Mouse (Mus musculus) monocyte, adult 2 months (primary cell): ENCODE data around the gene Ccna2.

Source experiments
- DNase-seq, 2 experiments: peaks; one replicate each; pipeline ENCODE4 v3.0.0; 2022; ENCODE audit warnings: low spot score in 2 of 2, low read depth in 1 of 2

Ccna2 gene

DNA sequence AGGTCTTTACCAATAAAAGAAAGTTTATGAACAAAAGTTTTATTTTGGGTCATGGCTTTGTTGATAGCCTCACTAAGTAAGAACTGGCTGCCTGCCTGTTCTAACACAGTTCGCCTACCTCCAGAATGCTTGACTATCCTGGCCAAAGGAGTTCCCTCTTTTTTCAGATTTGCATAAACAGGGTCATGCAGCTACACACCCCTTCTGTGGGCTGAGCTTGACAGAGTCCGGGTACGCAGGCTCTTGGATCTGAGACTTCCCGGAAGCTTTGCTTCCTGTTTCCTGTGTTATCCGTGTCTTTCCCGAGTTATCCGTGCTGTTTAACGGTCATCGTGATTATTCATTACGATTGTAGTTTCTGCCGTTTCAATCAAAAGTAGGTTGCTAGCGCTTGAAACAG is 35.9 kb downstream of the Ccna2 start:
- DNase-seq = no peak

GRCm38 (mm10) chr3:36533201-36533672 is 38.7 kb downstream of the Ccna2 start:
- no peak for DNase-seq

GRCm38 (mm10) chr3:36532738-36533137 is 39.2 kb downstream of the Ccna2 start:
- DNase-seq = no peak

GRCm38 (mm10) chr3:36531979-36532542 is 39.9 kb downstream of the Ccna2 start:
- no peak for DNase-seq

GRCm38 (mm10) chr3:36531242-36531641 is 40.7 kb downstream of the Ccna2 start:
- no peak for DNase-seq

DNA sequence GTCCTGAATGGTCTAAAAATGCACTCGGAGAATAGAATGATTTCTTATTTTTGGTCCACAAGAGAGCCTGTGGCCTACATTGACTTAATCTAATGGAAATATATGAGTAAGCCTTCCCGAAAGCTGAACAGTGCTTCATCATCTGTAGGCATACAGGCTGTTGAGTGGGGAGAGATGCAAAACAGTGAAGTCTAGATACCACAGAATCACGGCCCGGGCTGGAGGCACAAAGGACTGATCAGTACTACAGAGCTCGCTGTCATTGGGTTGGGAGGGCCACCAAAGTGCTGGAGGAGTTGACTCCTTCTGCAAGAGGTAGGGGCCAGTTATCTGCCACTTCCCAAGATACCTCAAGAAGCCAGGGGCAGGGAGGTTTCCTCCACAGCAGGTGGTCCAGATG is 41.2 kb downstream of the Ccna2 start:
- DNase-seq = no peak

GRCm38 (mm10) chr3:36530345-36530744 is 41.6 kb downstream of the Ccna2 start:
- no peak for DNase-seq

DNA sequence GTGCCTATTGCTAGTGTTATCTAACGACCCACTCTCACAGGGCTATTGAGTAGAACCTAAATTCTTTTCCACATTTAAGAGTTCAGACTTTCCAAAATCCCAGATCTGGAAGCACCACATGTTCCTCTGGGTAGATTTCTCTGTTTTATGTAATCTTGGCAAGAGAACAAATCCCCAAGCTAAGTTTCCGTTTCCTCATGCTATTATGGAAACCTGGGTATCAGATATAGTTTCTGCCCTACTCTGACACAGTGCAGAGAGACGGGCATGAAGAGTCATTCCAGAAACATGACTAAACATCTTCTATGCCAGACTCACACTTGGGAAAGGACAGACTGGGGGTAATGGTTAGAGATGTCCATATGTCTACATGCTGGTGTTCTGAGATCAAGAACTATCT is 47.5 kb downstream of the Ccna2 start:
- no peak for DNase-seq

- DNase-seq = no peak
Observed at GRCm38 (mm10) chr3:36522137-36522536, 49.8 kb downstream of the Ccna2 start.

- no peak for DNase-seq
Observed at GRCm38 (mm10) chr3:36521073-36522060, 50.6 kb downstream of the Ccna2 start, which contains the start of gene Gm11549. Gm11549 (minus strand) TSS chr3:36521813.

DNA sequence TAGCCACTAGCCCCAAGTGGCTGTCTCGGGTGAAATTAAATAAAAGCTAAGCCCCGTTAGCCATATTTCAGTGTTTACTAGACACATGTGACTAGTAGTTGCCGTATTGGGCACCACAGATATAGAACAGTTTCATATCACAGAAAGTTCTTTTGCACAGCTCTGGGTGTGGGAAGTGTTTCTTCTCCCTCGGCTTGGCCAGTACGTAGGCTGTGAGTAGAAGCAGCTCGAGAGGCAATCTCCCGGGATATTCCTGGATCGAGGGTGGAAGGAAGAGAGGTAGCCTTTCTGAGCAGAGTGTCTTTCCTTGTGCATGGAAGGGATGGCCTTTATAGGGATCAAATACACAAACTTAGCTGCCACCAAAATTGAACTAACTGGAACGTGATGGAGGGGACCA is 55.8 kb downstream of the Ccna2 start:
- DNase-seq = no peak
